Mouse (Mus musculus): ENCODE results near the gene Zfp36.

DNA sequence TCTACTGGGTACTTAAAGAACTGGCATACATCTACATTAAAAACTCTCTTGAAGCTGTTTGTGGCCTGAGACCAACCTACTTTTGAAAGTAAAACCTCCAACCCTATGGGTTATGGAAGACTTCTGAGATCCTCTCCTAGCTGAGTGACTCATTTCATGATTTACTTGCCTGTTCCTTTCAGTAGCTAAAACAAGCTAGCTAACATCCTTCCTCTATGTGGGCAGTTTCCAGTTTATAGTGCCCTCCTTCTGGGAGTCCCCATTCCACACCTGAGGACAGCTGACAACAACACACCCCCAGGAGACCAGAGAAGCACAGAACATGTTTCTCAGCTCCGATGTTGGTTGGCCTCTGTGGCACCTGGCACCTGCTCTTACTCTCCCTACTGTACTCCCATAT lies 43.0 kb upstream of the Zfp36 start:
- TF ChIP-seq CTCF (IDR thresholded peaks at IDR 0.05; ENCODE audit: low read depth, low read length) = no peak
- TF ChIP-seq POLR2A (IDR thresholded peaks at IDR 0.05; ENCODE audit: borderline replicate concordance, low read depth, low read length) = no peak

All from bone marrow macrophage, adult 2 months (primary cell).